Mouse (Mus musculus) heart, adult 9 months (tissue): Measurements from ENCODE around the gene Tas1r2.

Experiments
- DNase-seq, 2 experiments: peaks; one replicate each; pipeline ENCODE4 v3.0.0; 2022; ENCODE audit warnings: low spot score in 2 of 2

The Tas1r2 gene

GRCm38 (mm10) chr4:139638356-139638755 lies 15.0 kb upstream of the Tas1r2 start:
- no peak for DNase-seq

- DNase-seq, result no peak
Measured at GRCm38 (mm10) chr4:139639801-139640200, 13.5 kb upstream of the Tas1r2 start.

DNA sequence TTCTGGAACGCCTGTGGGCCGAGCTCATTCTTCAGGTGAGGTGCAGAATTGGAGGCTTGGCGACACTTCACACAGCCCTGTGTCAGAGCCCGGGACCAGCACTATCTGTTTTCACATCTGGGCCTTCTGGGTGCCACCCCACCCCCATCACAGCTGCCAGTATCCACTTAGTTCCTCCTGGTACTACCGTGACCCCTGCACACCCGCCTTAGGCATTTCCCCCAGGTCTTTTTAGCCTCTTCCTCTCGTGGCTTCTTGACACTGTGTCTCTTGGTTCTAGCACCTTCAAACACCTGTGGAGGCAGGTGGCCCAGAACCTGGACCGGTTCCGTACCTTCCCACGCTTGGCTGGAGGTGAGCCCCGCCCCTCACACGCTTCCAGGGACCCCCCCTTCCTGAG lies 13.0 kb upstream of the Tas1r2 start:
- DNase-seq, result no peak

DNA sequence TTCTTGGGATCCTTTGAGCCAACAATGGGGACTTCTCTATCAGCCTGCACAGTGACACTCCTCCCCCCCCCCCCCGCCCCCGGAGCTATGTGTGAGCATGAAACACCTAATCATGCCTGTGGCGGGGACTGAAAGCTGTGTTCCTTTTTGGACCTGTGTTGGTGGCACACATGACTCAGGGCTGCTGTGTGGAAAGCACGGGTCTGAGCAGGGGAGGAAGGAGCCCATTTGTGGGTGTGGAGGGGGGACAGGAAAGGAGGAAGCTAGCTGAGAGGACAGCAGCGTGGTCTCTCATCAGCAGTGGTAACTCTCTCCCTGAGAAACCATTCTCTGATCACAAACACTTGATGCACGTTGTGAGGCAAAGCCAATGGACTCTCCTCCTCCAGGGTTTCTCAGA lies 12.6 kb upstream of the Tas1r2 start:
- DNase-seq, result no peak

DNA sequence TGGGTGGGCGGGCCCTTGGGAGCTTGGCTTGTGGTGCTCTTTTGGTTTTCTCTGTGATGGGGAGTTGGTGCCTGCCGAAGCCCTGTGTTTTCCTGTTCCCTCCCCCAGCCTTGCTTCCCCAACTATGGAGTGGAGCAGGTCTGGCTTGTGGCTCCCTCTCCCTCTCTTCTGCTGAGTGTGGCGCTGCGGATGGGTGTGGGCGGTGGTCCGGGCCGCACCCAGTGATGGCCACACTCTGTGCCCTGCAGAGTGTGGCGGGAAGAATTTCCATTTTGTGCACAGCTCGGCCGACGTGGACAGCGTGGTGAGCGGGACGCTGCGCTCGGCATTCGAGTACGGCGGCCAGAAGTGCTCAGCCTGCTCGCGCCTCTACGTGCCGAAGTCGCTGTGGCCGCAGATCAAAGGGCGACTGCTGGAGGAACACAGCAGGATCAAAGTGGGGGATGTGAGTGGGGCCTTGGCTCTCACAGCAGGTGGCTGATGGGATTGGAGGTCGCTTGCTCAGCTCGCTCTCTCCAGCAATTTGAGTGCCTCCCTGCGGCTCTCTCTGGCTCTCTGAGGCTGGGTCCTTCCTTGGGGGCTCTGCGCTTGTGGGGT lies 11.4 kb upstream of the Tas1r2 start:
- no peak for DNase-seq

- DNase-seq, result peak in 1 of 2 experiments; percentile 43
Measured at GRCm38 (mm10) chr4:139643972-139644371, 9.4 kb upstream of the Tas1r2 start.

DNA sequence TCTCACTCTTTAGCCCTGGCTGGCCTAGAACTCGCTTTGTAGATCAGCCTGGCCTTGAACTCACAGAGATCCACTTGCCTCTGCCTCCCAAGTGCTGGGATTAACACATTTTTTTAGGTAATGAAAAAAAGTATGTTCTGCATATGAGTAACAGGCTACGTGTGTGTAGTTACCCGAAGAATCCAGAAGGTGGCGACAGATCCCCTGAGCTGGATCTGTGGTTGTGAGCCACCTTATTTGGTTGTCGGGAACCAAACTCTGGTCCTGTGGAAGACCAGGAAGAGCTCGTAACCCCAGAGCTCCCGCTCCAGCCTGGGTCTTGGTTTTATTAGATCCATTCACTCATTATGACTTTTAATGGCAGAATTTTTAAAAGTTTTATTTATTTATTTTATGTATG lies 6.4 kb upstream of the Tas1r2 start:
- no peak for DNase-seq

DNA sequence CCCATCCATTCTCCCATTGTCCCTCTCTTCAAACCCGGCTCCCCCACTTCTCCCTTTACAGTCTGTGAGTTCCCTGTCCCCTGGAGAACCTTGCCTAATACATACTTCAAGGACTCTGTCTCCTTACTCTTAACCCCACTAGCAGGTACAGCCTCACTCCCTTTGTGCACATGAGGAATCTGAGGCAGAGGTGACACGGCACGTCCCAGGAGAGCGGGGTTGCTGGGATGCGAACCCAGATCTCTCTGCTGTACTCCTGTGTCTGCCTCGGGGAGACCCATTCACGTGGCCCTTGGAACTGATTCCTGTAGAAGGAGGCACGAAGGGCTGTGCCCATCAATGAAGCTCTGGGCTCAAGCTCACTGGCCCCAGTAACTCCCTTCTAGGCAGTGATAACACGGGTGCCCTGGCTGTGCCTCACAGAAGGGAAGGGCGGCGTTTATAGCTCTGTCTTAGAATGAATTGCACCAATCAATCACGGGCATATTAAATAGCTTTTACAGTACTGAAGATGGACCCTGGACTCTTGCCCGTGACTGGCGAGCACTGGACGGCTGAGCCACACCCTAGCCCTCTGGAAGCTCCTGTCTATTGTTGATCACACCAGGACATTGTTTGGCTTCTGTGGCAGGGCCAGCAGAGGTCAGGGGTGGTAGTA lies 3.1 kb upstream of the Tas1r2 start:
- no peak for DNase-seq

DNA sequence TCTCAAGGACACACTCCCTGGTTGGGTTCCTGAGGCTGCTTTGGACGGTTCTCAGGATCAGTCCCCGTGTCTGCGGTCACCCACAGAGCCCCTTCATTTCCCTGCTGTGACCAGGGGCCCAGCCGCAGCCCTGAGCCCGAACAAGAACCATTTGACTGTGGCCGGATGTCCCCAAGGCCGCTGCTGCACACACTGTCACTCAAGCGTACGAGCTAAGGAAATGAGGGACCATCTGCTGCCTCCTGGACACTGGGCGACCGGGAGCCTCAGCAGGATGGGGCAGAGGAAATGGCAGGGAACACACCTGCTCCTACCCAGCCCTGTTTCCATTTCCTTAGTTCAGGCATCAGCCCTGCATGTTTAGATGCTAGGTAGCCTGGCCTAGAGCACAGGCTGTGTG lies 2.4 kb upstream of the Tas1r2 start:
- DNase-seq, result no peak

- no peak for DNase-seq
Measured at GRCm38 (mm10) chr4:139661897-139662296, 8.6 kb downstream of the Tas1r2 start.

- no peak for DNase-seq
Measured at GRCm38 (mm10) chr4:139667632-139668031, 14.3 kb downstream of the Tas1r2 start.

- peak in 1 of 2 experiments; percentile 28 for DNase-seq
Measured at GRCm38 (mm10) chr4:139669847-139670246, 16.5 kb downstream of the Tas1r2 start.

DNA sequence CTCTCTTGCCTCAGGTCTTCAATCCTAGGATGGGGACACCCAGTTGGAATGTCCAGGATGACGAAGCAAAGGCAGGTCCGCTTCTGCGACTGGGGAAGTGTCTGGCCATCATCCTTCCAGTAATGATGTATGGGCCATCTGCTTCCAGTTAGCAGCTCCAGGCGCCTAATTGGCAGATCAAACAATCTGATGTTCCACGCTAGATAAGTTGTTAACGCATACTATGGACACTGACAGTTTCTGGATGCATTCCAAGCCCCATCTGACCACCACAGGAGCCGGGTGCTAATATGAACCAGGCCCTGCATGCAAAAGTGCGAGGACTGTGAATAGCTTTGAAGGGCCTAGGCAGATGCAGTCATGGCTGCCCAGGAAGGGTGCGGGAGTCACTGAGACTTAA lies 22.4 kb downstream of the Tas1r2 start:
- DNase-seq, result no peak

GRCm38 (mm10) chr4:139683728-139684638 lies 30.6 kb downstream of the Tas1r2 start:
- peak in 1 of 2 experiments; percentile 1 for DNase-seq

DNA sequence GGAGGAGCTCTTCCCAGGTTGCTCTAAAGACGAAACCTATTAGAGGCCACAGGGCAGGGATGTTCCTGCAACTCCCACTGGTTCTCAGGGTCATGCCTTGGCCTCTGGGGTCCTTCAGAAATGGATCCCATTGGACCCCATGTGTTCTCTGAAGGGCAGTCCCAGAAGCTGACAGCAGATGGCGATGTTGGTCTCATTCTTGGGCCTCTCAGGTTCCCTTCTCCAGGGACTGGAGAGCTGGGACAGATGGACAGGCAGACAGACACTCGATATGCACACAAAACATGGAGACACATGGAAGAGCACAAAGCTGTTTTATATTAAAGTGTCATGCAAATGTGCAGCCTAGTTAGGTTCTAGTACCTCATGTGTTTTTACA lies 31.3 kb downstream of the Tas1r2 start:
- peak in 1 of 2 experiments; percentile 18 for DNase-seq

DNA sequence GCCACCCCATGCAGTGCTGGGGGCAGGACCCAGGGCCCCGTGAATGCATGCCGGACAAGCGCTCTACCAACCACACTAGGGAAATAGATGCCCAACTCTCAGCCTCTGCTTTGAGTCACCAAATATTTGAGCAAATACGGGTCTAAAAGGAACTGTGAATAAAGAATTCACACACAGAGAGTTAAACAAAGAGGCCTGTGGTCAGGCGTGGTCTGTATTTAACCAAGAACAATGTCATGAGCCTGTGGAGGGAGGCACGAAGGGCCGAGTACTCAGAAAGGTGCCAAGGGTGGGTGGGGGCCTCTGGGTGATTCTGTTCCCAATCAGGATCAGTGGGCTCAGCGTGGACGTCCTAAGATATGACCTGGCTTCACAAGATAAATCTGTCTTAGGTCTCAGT lies 34.7 kb downstream of the Tas1r2 start:
- DNase-seq, result no peak

DNA sequence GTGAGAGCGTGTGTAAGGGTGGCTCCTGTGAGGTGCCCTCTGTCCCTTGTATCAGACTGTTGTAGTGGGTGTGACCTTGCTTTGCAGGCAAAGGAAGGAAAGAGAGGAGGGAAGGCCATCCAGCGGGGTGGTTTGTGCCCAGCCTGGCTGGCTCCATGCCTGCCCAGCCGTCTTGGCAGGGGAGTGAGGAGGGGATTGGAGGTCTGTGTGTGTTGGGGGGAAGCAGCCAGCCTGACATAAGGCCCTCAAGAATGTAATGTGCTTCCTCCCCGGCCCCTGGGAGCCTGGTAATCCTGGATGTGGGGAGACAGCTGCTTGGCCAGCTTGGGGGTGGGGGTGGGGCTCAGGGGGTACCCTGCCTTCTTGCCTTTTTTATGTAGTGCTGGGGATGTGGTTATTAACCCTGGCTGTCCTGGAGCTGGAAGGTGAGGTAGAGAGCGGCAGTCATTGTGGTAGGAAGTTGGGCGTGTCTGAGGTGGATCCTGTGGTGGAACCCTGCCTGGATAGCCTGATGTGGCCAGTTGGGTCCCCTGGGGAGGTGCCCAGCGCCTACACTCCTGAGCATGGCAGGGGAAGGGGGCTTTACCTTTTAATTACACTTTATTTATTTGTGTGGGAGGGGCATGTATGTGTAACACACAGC lies 36.4 kb downstream of the Tas1r2 start:
- no peak for DNase-seq

DNA sequence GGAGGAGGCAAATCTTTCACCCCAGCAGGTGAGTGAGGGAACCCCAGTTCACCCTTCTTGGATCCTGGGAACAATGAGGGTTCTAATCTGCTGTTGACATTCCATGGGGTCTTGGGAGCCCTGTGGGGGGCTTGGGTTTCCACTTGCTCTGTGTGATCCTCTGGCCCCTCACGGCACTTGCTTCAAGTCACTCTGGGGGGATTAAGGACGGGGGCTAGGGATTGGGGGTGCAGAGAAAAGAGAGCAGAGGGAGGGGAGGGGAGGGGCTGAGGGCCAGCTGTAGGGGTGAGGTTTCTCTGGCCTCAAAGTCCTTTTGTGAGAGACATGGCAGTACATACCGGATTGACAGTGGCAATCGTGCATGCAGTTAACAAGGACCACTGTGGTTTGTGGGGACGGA lies 40.0 kb downstream of the Tas1r2 start:
- DNase-seq, result no peak

DNA sequence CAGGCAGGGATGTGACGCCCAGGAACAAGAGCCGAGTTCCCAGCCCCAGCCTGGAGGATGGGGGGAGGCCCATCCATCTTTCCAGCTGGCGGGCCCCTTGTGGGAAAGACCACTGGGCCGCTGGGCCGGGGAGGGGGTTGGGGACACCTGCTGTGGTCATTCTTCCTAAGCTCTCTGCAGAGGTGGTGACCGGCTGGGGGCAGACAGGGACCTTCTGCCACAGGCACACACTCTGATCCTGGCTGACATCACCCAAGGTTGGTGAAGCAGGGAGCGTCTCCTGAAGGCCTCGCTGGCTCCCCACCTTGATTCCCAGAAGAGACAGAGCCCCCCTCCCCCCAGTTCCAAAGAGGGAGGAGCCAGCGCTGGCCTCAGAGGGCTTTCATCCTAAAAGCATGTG lies 44.4 kb downstream of the Tas1r2 start:
- DNase-seq, result no peak

GRCm38 (mm10) chr4:139698602-139699001 lies 45.3 kb downstream of the Tas1r2 start:
- no peak for DNase-seq

- no peak for DNase-seq
Measured at GRCm38 (mm10) chr4:139702914-139703313, 49.6 kb downstream of the Tas1r2 start.

DNA sequence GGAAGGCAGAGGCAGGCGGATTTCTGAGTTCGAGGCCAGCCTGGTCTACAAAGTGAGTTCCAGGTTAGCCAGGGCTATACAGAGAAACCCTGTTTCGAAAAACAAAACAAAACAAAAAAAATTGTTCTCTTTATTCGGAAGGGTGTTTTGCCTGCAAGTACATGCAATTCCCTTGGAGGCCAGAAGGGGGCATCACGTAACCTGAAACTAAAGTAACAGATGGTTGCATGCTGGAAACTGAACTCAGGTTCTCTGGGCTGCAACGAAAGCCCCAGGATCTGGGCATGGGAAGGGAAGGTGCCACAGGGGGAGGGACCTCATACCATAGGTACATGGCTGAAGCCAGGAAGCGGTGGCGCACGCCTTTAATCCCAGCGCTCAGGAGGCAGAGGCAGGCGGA lies 50.1 kb downstream of the Tas1r2 start:
- DNase-seq, result no peak
